Mouse (Mus musculus): ENCODE measurements at regions not wholly inside any gene's neighbourhood (a gene's known extent, or its start where the extent isn't known, plus 50 kb on each side); places are given as distances from the start of the nearest gene placed in this dataset.
A peak's percentile ranks its signal among the peaks of the same experiment; 100 is the strongest.

DNA sequence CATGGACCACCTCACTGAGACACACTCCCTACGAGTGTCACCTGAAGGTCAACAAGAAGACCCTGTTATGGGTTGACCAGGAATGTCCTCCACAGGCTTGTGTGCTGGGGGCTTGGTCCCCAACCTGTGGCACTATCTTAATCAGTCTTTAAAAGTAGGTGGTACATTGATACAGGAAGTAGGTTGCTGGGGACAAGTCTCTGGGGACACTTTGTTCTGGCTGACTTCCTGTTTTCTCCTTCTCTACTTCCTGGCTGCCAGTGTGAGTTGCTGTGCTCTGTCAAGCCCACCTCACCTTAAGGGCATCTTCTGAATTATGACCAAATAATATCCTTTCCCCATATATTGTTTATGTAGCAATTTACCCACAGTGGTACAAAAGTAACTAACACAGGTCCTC, 96.1 kb downstream of the Cct6b start:
- no peak for DNase-seq (ENCODE audit: low spot score in 2 of 2)

DNA sequence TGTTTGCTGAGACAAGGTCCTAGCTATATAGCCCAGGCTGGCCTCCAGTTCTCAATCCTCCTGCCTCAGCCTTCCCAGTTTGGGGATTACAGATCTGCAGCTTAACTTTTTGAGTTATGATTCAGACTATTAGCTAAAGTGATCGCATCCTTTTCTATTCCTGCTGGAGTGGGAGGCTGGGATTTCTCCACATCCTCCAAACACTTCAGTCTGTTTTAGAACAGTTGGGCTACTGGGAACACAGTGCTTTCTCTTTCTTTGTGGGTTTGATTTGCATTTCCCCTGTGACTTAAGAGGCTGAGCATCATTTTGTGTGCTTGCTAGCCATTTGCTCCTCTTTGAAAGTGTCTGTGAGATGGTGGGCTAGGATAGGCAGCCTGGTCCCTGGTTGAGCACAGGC, 100.0 kb downstream of the Cct6b start:
- DNase-seq (ENCODE audit: low spot score in 2 of 2), result no peak

DNA sequence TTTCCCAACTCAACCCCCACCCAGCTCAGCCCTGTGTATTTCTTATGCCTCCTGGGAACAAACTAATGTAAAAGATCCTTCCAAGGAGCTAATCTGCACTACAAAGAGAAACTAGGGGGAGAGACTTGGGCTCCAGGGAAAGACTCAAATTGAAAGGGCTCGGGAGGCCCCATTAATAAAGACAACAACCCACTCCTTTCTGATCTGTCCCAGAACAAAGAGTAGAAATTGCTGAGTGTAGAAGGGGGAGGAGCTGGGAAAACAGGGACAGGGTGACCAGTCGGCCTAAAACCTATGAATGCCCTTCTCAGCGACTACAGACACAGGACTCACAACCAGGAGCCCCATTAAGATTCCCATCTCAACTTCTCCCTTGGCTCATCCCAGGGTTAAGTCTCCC, 102.0 kb downstream of the Cct6b start:
- DNase-seq (ENCODE audit: low spot score in 2 of 2), result no peak

DNA sequence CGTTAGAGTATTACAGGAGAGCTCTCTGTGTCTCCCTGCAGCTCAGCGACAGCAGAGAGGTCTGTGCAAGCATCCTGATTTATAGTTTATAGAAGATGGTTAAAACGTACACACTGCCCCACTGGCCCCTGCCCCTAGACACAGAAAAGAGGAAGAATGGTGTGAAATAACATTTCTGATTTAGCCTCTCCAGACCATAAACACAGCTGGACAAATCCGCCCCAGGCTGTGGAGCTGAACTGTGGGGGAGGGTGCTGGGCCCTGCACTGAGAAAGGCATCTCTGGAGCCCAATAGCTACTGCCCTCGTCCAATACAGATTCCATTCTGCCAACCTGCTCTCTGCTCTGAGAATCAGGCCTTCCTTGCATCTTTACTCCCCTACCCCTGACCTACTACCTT, 112.4 kb downstream of the Cct6b start:
- no peak for DNase-seq (ENCODE audit: low spot score in 2 of 2)

DNA sequence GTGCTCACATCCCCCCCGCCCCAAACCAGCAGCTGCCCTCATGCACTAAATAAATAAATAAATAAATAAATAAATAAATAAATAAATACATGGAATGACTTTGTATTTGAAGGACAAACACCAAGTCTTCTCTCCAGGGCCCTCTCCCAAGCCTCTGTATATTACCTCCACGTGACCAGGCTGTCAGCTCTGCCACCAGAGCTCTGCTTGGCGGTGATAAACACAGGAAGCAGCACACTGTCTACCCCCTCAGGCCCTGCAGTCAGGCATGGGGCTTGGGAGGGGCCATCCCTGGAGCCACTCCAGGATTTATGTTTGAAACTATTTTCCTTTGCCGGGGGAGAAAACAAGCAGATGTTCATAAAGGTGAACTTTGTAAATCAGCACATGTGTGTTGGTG, 125.6 kb downstream of the Cct6b start:
- no peak for DNase-seq (ENCODE audit: low spot score in 2 of 2)

DNA sequence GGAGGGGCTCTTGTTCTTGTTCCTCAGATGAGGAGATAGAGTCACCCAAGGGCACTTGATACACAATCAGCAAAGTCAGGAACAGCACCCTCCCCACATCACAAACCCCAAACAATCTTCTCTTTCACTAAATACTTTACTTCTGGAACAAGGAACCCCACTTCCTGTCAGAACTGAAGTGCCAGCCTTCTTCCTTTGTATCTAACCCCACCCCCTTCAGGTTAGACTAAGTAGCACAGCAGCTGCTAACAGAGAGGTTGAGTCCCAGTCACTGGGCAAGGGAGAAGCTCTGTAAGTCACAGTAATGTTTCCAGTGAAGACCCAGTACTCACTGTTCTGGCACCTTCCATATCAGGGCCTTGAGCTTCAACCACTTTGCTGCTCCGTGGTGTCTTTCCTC, 131.9 kb downstream of the Cct6b start:
- no peak for DNase-seq (ENCODE audit: low spot score in 2 of 2)

DNA sequence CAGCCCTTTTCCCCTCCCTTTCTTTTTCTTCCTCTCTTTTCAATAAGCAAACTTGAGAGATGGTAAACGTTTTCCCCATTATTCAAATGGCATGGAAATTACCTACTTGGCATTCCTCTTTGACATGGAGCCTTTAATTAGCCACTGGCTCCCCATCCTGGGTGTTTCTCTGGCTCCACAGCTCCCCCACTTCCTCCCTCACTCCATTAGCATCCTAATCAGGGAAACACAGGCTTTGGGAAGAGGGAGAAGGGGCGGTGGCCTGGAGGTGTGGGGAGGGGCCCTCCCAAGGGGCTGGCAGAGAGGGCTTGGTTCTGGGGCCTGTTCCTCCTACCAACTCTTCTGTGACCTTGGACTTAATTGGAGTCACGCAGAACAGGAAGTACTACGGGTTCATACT, 132.7 kb downstream of the Cct6b start:
- DNase-seq (ENCODE audit: low spot score in 2 of 2), result no peak

DNA sequence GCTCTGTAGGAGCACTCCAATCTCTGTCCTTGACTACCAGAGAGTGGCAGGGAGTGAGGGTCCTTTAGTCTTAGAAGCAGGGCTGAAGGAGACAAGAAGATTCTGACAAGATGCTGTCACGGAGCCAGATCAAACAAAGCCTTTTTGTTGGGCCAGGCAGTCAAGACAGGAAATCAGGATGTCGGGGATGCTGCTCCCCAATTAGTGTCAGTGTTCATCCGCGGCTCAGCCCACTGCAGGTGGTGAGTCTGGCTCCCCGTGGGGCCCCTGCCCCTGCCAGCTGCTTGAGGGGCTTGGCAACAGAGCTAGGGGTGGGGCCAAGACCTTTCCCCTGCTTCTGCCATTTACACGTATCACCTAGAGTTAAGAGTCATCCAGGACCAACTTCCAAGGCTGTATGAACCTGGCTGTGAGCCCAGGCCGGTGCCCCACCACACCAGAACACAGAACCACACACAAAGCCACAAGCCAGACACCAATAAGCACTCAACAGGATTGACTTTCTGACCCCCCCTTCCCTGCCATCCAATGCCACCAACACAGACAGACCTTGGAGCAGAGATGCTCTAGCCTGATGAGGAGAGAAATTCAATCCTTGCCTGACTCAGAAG, 137.5 kb downstream of the Cct6b start:
- no peak for DNase-seq (ENCODE audit: low spot score in 2 of 2)

DNA sequence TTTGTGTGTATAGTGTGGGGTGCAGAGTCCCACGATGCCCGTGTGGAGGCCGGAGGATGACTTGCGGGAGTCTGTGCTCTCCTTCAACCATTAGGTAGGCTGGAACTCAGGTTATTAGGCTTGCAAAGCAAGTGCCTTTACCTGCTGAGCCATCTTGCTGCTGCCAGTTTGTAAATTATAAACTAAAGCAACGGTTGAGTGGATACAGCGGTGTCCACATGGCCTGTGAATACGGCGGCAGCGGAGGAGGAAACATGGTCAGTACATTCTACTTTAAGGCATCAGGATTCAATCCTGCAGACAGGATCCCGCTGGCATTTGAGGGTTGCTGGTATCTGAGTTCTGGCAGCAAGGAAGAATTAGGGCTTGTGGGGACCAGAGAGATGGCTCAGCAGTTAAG, 143.1 kb downstream of the Cct6b start:
- no peak for DNase-seq (ENCODE audit: low spot score in 2 of 2)

DNA sequence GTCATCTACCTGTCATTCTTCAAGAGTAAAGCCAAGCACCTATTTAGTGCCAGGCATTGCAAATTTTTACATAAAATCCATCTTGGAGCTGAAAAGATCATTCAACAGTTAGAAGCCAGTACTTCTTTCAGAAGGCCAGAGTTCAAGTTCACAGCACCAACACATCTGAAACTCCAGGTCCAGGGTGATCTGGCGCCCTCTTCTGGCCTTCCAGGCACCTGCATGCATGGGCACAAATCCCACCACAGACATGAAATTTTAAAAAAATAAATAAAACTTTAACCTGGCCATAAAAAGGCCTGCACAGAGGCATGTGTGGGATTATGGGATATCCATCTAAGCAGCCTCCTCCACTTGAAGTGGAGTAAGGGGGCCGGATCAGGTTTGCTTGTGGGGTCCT, 144.7 kb downstream of the Cct6b start:
- no peak for DNase-seq (ENCODE audit: low spot score in 2 of 2)

DNA sequence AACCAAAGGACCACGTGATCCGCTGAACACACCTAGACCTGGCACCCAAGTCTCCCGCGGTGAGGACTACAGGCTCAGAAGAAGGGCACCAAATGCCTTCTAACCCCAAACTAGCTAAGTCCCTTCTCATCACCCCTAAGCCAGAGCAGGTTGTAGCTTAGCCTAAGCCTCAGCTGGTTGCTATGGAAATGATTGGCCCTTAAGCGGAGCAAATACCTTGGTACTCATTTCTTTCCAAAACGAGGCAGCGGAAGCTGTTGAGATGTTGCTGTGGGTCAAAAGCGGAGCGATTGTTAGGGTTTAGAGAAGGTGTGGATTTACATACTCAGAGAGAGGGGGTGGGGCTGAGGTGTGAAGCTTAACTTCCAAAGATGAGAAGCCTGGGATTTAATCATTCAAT, 145.7 kb downstream of the Cct6b start:
- no peak for DNase-seq (ENCODE audit: low spot score in 2 of 2)

DNA sequence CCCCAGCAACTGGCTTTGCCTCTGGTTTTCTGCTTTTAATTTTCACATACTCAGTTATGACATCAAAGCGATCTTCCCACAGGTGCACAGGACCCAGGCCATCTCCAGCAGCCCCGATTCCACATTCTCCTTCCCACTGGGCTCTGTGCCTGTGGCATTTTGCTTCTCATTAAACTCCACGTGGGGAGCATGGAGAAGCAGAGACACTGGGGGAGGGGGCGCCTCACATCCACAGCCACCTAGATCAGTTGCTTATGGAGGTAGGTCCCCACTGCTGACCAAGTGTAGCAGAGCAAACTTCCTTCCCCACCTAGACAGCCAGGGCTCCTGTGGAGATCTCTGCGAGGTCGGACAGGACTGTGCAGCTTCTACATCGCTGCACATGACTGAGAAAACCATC, 147.3 kb downstream of the Cct6b start:
- no peak for DNase-seq (ENCODE audit: low spot score in 2 of 2)

DNA sequence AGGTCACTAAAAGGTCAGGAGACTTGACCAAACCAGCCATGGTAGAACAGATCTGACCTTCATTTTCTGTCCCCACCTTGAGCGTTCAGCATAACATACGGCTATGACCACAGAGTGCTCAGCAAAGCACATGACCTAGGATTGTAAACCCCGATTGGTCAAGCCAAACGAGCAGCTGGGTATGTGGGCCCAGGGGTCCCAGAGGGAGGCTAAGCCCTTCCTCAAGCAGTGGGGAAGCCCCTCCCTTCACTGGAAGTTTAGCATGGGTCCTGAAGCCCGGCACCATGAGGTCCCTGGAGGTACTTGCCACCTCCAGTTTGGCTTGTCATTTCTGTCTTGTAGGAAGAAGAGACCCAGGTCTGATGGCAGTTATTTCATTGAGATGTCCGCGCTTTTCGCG, 149.8 kb downstream of the Cct6b start:
- DNase-seq (ENCODE audit: low spot score in 2 of 2), result no peak

DNA sequence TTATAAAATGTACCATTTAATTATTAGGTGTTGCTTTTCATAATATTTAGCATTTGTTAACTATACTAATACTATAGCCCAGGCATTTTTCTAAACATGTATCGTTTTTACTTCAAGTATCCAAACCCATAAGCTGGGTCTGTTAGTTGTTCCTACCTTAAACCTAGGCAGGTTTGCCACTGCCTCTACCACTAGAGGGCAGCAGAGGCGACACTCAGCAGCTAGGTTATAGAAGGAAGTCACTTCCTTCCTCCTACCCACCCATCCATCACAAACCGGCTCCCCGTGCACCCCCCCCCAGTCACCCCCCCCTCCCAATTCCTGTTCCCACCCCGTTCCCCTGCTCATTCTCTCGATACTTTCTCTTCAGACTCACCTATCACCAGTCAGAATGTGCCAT, 150.6 kb downstream of the Cct6b start:
- DNase-seq (ENCODE audit: low spot score in 2 of 2), result peak; percentile 71 to 75

DNA sequence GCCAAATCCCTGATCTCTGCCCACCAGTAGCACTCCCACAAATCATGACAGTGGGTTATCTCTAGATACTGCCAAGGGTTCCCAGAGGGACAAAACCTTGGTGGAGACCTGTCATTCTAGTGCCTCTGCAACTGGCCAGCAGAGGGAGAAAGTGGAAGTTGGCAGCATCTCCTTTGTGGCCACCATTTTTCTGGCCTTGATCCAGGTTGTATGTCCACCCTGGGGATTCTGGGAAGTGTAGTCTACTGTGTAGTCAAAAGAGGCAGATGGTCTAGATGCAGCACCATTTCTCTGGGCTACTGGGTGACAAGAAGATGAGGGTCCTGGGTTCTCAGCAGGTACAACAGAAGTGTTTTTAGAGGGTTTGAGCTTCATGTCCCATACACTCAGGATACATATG, 152.1 kb downstream of the Cct6b start:
- peak in 1 of 2 experiments; percentile 47 for DNase-seq (ENCODE audit: low spot score in 2 of 2)

DNA sequence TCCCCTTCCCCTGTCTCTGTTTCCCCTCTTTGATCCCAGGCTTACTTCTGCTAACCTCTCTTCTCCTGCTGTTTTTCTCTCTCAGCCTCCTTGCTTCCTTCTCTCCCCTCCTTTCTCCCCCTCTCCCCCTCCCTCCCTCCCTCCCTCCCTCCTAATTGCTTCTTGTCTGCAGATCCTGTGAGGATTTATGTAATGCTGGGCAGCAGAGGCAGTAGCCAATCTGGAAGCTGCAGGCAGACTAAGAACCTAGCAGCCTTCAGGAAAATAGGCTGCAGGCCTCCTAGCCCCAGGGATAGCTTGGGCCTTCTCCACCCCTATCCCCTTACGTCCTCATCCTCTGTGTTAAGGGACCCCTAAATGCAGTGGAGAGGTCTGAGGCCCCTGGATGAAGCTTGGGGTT, 155.2 kb downstream of the Cct6b start:
- no peak for DNase-seq (ENCODE audit: low spot score in 2 of 2)

DNA sequence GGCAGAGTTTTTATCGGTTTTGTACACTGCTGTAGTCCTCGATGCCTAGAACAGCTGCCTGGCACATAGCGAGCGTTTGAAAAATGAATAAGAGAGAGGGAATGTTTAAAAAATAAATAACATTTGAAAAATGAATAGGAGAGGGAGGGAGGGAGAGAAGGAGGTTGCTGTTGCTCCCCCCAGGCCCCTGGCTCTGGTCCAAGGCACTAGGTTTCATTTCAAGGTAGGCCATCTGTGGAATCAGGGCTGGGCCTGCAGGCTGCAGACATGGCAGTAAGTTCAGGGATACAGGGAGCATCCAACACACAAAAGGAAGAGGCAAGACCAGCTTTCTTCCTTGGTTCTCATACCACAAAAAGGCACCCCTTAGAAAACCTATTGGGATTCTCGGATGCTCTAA, 156.5 kb downstream of the Cct6b start:
- DNase-seq (ENCODE audit: low spot score in 2 of 2), result no peak

DNA sequence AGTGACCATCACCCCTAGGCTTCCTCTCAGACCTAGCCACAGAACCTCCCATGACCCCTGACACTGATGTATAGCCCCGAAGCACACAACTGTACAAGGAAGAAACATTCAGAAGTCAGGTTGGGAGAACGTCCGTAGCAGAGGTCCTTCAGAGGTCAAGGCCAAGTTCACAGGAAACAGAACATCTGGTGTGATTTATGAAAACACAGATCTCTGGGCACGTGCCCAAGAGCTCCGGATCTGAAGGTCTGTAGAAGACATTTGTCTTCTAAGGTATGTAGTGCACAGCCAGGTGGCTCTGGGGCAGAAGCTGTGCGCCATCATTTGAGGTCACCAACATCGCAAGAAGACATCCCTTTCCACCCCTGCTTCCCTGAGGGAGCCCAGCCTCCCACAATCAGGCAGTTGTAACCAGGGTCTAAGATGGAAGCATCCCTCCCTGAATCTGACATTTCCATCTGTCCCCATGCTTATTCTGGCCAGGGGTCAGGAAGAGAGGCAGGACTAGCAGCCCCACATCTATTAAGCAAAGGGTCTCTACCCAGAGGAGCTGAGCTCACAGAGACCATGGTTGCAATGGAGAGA, 159.8 kb downstream of the Cct6b start:
- DNase-seq (ENCODE audit: low spot score in 2 of 2), result no peak

DNA sequence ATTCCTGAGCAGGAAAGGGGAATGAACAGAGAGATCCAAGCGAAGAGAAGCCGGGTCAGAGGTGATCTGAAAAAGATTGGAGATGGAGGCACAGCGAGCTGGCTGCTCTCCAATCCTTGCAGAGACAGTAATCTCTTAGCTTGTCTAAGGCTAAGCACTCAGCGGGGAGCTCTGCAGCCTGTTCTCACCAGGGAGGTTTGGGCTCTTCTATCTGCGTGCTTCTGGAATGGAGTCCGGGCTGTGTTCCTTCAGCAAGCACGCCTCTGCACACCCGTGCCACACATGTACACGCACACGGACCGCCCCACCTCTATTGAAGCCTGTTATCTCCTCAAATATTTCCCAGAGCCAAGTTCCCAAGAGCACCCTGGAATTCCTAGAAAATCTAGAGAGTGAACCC, 161.3 kb downstream of the Cct6b start:
- DNase-seq (ENCODE audit: low spot score in 2 of 2), result no peak

DNA sequence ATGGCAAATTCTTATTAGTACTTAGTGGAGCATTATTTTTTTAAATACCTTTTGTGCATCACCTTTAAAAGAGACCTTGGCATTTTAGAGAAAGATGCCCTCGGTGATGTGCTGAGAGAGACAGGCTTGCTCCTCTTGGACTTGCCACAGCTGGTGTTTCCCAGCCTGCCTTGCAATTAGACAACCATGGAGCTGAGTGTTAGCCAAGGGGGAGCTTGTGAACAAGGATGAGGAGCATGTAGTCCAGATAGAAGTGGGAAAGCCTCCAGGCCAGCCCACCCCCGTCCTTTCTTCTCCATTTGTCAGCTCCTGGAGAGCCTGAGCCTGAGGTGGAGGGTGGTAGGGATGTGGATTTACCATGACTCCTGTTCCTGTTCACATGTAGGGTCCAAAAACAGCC, 161.9 kb downstream of the Cct6b start:
- DNase-seq (ENCODE audit: low spot score in 2 of 2), result no peak

DNA sequence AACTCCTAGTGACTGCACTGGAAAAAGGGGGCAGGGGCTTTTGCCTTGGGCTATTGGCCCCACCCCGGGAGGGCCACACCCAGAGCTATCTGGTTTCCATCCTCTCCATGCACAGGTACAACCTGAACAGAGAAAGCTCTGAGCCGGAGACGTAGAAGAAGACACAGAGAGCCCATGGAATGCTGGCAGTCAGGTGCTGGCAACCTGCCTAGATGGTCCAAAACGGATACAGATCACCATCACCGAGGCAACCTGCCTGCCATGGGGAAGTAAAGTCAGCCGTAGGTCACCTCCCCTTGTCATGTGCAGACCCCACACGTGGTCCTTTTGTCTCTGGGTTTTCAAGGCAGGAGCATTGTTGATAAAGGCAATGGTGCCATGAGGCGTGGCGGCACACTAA, 164.0 kb downstream of the Cct6b start:
- DNase-seq (ENCODE audit: low spot score in 2 of 2), result no peak

DNA sequence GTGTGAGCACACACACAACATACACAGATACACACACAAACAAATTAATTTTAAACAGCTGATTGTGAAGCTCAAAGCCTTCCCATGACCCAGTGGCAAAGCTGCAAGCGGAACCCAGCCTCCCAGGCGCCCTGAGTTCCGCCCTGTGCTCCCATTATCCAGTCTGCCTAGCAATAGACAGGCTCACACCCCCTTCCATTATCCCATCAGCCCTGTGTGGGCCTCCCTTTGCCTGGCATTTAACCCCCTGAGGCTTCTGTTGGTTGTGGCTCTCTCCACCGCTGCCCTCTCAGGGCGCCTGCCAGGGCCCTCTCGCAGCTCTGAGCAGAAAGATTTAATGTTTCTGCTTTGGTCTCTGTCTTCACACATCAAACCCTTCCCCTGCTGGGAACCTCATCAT, 166.4 kb downstream of the Cct6b start:
- no peak for DNase-seq (ENCODE audit: low spot score in 2 of 2)

DNA sequence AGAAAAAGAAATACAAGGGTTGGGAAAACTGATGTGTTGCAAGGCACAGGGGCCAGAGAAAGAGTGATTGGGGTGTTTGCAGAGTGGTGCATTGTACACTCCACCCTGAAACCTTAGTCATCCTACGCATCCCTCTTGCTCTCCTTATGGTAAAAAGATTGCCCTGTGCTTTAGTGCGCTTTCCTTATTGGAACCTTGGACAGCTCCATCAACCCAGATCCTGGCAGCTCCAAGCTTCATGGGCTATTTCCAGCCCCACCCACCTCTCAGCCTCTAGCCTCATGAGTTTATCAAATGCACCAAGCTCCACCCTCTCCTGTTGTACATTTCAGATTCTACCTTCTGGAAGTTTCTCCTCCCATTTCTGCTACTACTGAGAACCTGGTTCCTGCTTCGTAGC, 167.3 kb downstream of the Cct6b start:
- DNase-seq (ENCODE audit: low spot score in 2 of 2), result no peak

DNA sequence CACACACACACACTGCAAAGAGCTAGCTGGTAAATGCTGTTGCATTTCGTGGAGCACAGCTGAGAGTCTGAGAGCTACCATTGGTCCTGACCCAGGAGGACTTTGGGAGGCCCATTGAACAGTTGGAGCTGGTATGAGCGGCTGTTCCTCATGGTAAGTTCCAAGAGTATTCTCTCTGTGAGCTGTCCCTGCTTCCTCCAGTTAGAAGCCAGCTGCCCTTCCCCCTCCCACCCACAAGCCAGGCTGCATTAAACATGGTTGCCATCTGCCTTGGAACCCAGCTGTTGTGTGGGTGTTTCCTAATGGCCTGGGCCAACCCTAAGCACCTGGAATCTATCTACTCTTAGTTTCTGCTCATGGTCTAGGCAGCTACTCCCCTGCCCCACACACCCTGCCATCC, 174.4 kb downstream of the Cct6b start:
- peak; percentile 66 to 73 for DNase-seq (ENCODE audit: low spot score in 2 of 2)

Measured in layer of hippocampus, postnatal 10 days (tissue).